Mouse (Mus musculus): ENCODE measurements at regions not wholly inside any gene's neighbourhood (a gene's known extent, or its start where the extent isn't known, plus 50 kb on each side); places are given as distances from the start of the nearest gene placed in this dataset.

DNA sequence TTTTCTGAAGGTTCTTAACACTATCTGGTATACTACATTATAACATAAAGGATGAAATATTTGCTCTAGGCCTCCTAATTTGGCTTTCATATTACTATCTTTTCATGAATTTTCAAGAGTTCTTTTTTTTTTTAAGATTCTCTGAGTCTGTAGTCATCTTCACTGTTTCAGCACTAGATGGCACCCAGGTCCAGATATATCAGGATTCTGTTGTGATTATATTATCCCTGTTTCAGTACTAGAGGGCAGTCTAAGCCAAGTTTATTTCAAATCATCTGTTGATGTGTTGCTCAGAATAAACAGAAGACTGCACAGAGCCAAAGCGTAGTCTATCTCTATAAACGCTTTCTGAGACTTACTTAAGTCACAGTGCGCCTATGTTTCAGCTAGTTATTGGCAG is 1760.2 kb upstream of the Acvr2a start:
- Histone ChIP-seq H3K9ac (no peak overlapping the region), H3K27ac (ENCODE audit: low read depth, low read length) (no peak overlapping the region), H3K9me3 (ENCODE audit: low read length) (no peaks in the 10 kb centered on the region), H3K4me2 (ENCODE audit: low read depth) (no peak overlapping the region), H3K27me3 (ENCODE audit: insufficient read depth, low read length) (no peaks in the 10 kb centered on the region), H3K4me3 (ENCODE audit: low read depth, low read length) (no peak overlapping the region), H3K36me3 (ENCODE audit: insufficient read depth) (no peaks in the 10 kb centered on the region), H3K4me1 (ENCODE audit: insufficient read depth) (no peaks in the 10 kb centered on the region)
- 76% methylated on average over 3 of the region's 3 CpGs for WGBS
- DNase-seq (peak; percentile 13), ATAC-seq (0 out of 2 replicates have a peak, but pooled peaks have one; percentile 38)
- 0 out of 2 replicates have a peak, but pooled peaks have one; percentile 32 for TF ChIP-seq CTCF (IDR thresholded peaks at IDR 0.05; ENCODE audit: low read depth)

DNA sequence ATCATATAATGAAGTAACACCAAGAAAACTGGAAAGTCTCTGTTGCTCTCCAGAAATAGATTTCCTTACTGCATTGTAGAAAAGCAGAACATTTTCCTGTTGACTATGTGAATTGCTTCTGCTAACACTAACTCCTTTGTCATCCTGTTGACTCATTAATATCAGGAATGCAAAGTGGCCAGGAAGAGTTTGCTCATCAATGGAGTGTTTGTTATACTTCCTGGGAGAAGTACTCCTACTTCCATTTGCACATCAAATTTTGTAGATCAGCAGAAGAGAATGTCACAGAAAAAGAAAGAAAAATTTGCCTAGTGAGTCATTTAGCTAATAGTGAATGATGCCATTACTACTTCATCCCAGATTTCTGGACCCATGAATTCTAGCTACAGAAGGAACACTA is 1739.7 kb upstream of the Acvr2a start:
- H3K27ac ChIP-seq (ENCODE audit: low read depth, low read length), result no peak overlapping the region
- no peaks in the 10 kb centered on the region for H3K36me3 ChIP-seq (ENCODE audit: insufficient read depth)
- no peak for TF ChIP-seq CTCF (IDR thresholded peaks at IDR 0.05; ENCODE audit: low read depth)
- no peak overlapping the region for H3K4me2 ChIP-seq (ENCODE audit: low read depth)
- no peak overlapping the region for H3K9ac ChIP-seq
- no peak for ATAC-seq
- no peaks in the 10 kb centered on the region for H3K9me3 ChIP-seq (ENCODE audit: low read length)
- H3K27me3 ChIP-seq (ENCODE audit: insufficient read depth, low read length), result no peaks in the 10 kb centered on the region
- no peak overlapping the region for H3K4me3 ChIP-seq (ENCODE audit: low read depth, low read length)
- no peak for DNase-seq
- no peaks in the 10 kb centered on the region for H3K4me1 ChIP-seq (ENCODE audit: insufficient read depth)

DNA sequence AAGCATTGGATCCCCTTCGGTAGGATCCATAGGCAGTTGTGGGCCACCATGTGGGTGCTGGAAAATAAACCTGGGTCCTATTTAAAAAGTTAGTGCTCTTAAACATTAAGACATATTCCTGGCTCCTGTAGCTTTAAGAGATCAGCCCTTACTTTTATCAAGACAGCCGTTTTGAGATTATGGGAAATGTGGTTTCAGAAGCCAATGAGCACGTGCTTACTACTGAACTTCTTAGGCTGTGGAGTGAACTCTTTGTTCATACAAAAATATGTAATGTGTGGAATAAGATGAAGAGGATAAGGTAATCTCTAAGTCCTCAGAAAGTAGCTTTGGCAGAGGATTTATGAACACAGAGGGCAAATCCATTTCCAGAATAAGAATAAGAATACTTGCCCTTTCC is 1738.7 kb upstream of the Acvr2a start:
- ATAC-seq (no peak), DNase-seq (no peak)
- Histone ChIP-seq H3K27me3 (ENCODE audit: insufficient read depth, low read length) (no peaks in the 10 kb centered on the region), H3K9me3 (ENCODE audit: low read length) (no peaks in the 10 kb centered on the region), H3K27ac (ENCODE audit: low read depth, low read length) (no peak overlapping the region), H3K4me2 (ENCODE audit: low read depth) (no peak overlapping the region), H3K9ac (no peak overlapping the region), H3K4me1 (ENCODE audit: insufficient read depth) (no peaks in the 10 kb centered on the region), H3K36me3 (ENCODE audit: insufficient read depth) (no peaks in the 10 kb centered on the region), H3K4me3 (ENCODE audit: low read depth, low read length) (no peak overlapping the region)
- whole genome bisulfite sequencing, result 96% methylated on average over 3 of the region's 3 CpGs
- TF ChIP-seq CTCF (IDR thresholded peaks at IDR 0.05; ENCODE audit: low read depth), result no peak

DNA sequence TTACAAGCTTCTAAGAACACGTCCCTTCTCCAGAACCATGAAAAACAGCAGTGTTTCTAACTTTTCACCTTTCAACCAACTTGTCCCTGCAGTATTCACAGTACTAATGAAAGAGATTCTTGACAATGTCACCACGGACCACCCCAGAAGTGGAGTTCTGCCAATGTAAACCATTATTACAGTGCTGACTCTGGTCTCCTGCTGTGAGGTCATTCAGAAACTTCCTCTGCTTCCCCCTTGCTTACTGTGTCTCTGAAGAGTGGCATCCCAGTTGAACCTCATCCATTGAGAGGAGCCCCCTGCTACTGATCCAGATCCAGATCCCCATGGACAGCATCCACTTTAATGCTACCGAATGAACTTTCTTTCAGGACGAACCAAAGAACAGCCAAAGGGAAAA is 1725.3 kb upstream of the Acvr2a start:
- Histone ChIP-seq H3K9ac (no peak overlapping the region), H3K27me3 (ENCODE audit: insufficient read depth, low read length) (no peaks in the 10 kb centered on the region), H3K27ac (ENCODE audit: low read depth, low read length) (no peak overlapping the region), H3K4me1 (ENCODE audit: insufficient read depth) (no peaks in the 10 kb centered on the region), H3K9me3 (ENCODE audit: low read length) (no peaks in the 10 kb centered on the region), H3K36me3 (ENCODE audit: insufficient read depth) (no peaks in the 10 kb centered on the region), H3K4me3 (ENCODE audit: low read depth, low read length) (no peak overlapping the region), H3K4me2 (ENCODE audit: low read depth) (no peak overlapping the region)
- 24% methylated on average over 4 of the region's 4 CpGs for WGBS
- ATAC-seq (peak; percentile 32; the same call in 1 of the 2 replicates), DNase-seq (peak; percentile 9)
- TF ChIP-seq CTCF (IDR thresholded peaks at IDR 0.05; ENCODE audit: low read depth), result no peak

DNA sequence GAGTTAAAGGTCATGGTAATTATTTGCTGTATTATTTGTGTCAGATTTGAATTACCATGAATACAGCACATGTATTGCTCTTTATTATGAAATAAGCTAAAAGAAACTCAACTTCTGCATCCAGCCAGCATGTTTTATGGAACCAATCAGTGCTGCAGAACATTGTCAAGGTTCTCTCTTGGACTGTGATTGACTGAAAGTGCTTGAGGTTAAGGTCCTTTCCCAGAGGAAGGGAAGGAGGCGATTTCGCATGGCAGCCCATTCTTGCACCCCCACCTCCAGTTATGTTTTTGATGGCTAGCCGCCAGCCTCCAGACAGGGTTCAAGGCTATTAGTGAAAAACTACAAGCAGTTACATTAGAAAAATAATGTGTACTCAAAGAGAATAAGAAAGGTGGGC is 1717.9 kb upstream of the Acvr2a start:
- Histone ChIP-seq H3K4me3 (ENCODE audit: low read depth, low read length) (no peak overlapping the region), H3K4me1 (ENCODE audit: insufficient read depth) (no peaks in the 10 kb centered on the region), H3K9ac (no peak overlapping the region), H3K36me3 (ENCODE audit: insufficient read depth) (no peaks in the 10 kb centered on the region), H3K9me3 (ENCODE audit: low read length) (no peaks in the 10 kb centered on the region), H3K4me2 (ENCODE audit: low read depth) (no peak overlapping the region), H3K27me3 (ENCODE audit: insufficient read depth, low read length) (no peaks in the 10 kb centered on the region), H3K27ac (ENCODE audit: low read depth, low read length) (no peak overlapping the region)
- ATAC-seq (no peak), DNase-seq (no peak)
- 89% methylated on average over 3 of the region's 3 CpGs for WGBS
- no peak for TF ChIP-seq CTCF (IDR thresholded peaks at IDR 0.05; ENCODE audit: low read depth)

DNA sequence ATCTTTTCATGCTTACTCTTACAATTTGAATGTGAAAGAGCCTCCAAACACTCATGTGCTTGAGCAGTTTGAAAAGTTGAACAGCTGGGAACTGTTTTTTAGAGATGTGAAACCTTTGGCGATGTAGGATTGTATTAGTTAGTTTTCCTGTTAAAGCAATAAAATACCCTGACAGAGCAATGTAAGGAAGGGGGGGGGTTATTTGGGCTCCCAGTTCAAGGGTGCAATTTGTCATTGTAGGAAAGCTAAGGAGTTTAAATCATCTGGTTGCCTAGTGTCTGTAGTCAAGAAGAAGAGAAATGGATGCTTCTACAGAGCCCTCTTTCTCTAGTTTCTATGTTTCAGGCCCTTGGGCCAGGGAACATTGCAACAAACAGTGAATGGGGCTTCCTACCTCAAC is 1674.5 kb upstream of the Acvr2a start:
- ATAC-seq, result no peak
- no peak for DNase-seq
- WGBS, result 80% methylated on average over 1 of the region's 1 CpGs

DNA sequence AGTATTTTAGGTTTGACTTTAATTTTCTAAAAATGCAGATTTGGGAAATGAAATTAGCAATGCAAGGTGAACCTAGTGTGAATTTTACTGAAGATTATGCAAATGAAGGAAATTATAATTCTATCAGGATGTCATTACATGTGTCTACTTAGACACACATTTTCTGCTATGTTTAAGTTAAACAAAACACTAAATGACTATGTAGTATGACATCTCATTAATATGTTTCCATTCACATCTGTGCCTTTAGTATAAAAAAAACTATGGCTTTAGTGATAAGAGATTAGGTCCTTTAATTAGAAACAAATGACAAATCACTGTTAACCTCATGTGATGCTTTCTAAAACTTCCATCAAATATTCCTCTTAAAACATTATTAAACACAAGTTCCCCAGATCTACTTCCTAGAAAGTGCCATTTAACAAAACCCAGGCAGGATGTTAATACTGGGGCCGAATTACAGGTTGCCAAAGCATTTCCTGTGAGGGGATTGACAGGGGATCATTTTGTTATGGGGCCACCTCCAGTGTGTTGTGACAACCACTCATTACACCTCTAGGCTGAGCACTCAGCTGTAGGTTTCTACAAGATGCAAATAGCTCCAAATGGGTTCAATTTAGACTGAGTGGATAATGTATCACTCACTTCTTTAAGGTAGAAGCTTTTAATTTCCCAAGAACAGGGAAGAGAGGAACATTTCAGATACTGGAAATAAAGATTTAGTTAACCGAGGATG is 1629.7 kb upstream of the Acvr2a start:
- 74% methylated on average over 2 of the region's 2 CpGs for WGBS
- Histone ChIP-seq H3K36me3 (ENCODE audit: insufficient read depth) (no peaks in the 10 kb centered on the region), H3K9me3 (ENCODE audit: low read length) (no peaks in the 10 kb centered on the region), H3K27ac (ENCODE audit: low read depth, low read length) (no peak overlapping the region), H3K27me3 (ENCODE audit: insufficient read depth, low read length) (no peaks in the 10 kb centered on the region), H3K4me3 (ENCODE audit: low read depth, low read length) (no peak overlapping the region), H3K4me1 (ENCODE audit: insufficient read depth) (no peaks in the 10 kb centered on the region), H3K4me2 (ENCODE audit: low read depth) (no peak overlapping the region), H3K9ac (no peak overlapping the region)
- no peak for DNase-seq
- TF ChIP-seq CTCF (IDR thresholded peaks at IDR 0.05; ENCODE audit: low read depth), result no peak
- peak; percentile 51; the same call in 1 of the 2 replicates for ATAC-seq

More for the DNA sequence above, 1674.5 kb upstream of the Acvr2a start:
- H3K36me3 ChIP-seq (ENCODE audit: insufficient read depth), result no peaks in the 10 kb centered on the region
- no peaks in the 10 kb centered on the region for H3K9me3 ChIP-seq (ENCODE audit: low read length)
- TF ChIP-seq CTCF (IDR thresholded peaks at IDR 0.05; ENCODE audit: low read depth), result no peak
- H3K4me3 ChIP-seq (ENCODE audit: low read depth, low read length), result no peak overlapping the region
- no peaks in the 10 kb centered on the region for H3K27me3 ChIP-seq (ENCODE audit: insufficient read depth, low read length)
- no peak overlapping the region for H3K4me2 ChIP-seq (ENCODE audit: low read depth)
- no peaks in the 10 kb centered on the region for H3K4me1 ChIP-seq (ENCODE audit: insufficient read depth)
- H3K27ac ChIP-seq (ENCODE audit: low read depth, low read length), result no peak overlapping the region
- H3K9ac ChIP-seq, result no peak overlapping the region

Data from forebrain, postnatal 0 days (tissue).